8 mouse cellular contexts compared by ENCODE assay signal in the genomic region with DNA sequence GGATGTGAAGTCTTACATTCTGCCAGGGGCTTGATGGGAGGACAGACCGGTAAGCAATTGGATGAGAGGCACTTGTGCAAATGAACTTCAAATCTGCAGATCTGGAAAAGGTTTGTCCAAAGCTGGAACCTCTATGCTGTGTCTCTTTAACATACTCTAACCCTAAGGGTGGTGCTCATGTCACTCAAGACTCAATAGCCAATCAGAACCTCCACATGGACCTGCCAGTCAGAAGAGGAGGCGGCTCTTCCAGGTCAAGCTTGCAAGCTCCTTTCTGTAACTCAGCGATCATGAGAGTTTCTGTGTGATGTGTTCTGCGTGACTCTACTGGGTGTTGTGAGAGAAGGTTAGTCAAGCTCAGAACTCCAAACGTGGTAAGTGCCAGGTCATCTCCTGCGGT. TPM values are rescaled to one million over a fixed set of nuclear protein-coding genes. Genes with fewer than 3 reads are reported as not detected.
DNase-seq lines count a peak whose midpoint lies in the region; ATAC-seq and TF ChIP-seq lines count a peak whose summit lies in the region.
"Not testable (repeated sequence)": the region's sequence is repeated elsewhere in the genome, so short reads cannot be mapped to it uniquely, and the experiment has no call there.

TSS of gene Gm14305 (plus strand) at position 278 of the 400 bp plus-strand sequence.

- not testable (repeated sequence) for H3K27ac ChIP-seq in ES-E14 (ENCODE audit: insufficient read depth, low read depth, low read length, poor library complexity, severe bottlenecking); hindbrain, embryonic 14.5 days; layer of hippocampus, adult 2 months; liver, adult 2 months (replicated peaks; ENCODE audit: insufficient read depth, low read depth, low read length); midbrain, embryonic 14.5 days (replicated peaks; ENCODE audit: low read depth, low read length)

- TF ChIP-seq CTCF in layer of hippocampus, adult 2 months (conservative IDR thresholded peaks at IDR 0.05); liver, adult 2 months (IDR thresholded peaks at IDR 0.05; ENCODE audit: low read depth, low read length): not testable (repeated sequence)

- not testable (repeated sequence) for DNase-seq in ES-E14 (ENCODE audit: low read depth, low spot score); hindbrain, embryonic 14.5 days (ENCODE audit: low spot score); liver, adult 2 months (ENCODE audit: extremely low read depth, low read depth, low spot score); midbrain, embryonic 14.5 days
- DNase-seq in cerebellum, postnatal 36 days: peak; percentile 5 to 26
- peak; percentile 2 to 7 for DNase-seq in gastrocnemius, adult 8-10 months (ENCODE audit: low spot score in 2 of 2)
- peak; percentile 8 to 17 for DNase-seq in layer of hippocampus, adult 2 months (ENCODE audit: low spot score in 2 of 2)
- peak; percentile 0 to 1 for DNase-seq in spleen, postnatal 36 days (ENCODE audit: low spot score in 2 of 2)

- not testable (repeated sequence) for H3K36me3 ChIP-seq in ES-E14 (ENCODE audit: control insufficient read depth, insufficient read depth, low read length, poor library complexity, severe bottlenecking); hindbrain, embryonic 14.5 days (replicated peaks; ENCODE audit: control insufficient read depth, insufficient read depth); liver, adult 2 months (ENCODE audit: control insufficient read depth, insufficient read depth, low read length); midbrain, embryonic 14.5 days (ENCODE audit: control insufficient read depth, insufficient read depth, low read length)

- in situ Hi-C loops in ES-E14 (cut with MboI; ENCODE audit: low sequenced_read_pairs in 2 of 2, unreplicated experiment in 2 of 2): not testable (repeated sequence)

- H3K4me1 ChIP-seq in ES-E14 (ENCODE audit: control insufficient read depth in 2 of 2, insufficient read depth in 2 of 2, low read length in 2 of 2, poor library complexity in 1 of 2); hindbrain, embryonic 14.5 days (replicated peaks; ENCODE audit: control insufficient read depth, insufficient read depth, low read length); liver, adult 2 months (ENCODE audit: control insufficient read depth, insufficient read depth, low read length); midbrain, embryonic 14.5 days (ENCODE audit: control insufficient read depth, insufficient read depth, low read length): not testable (repeated sequence)

- ATAC-seq in hindbrain, embryonic 14.5 days (ENCODE audit: low FRiP score); midbrain, embryonic 14.5 days (ENCODE audit: low FRiP score, low TSS enrichment): not testable (repeated sequence)

- TF ChIP-seq POLR2A in liver, adult 2 months (IDR thresholded peaks at IDR 0.05; ENCODE audit: extremely low read depth, insufficient read depth, low read length): not testable (repeated sequence)

- H3K4me2 ChIP-seq in hindbrain, embryonic 14.5 days (replicated peaks): peak within 1 kb of the TSS; percentile 44
- H3K4me2 ChIP-seq in midbrain, embryonic 14.5 days (ENCODE audit: low read length): peak within 1 kb of the TSS; percentile 44

- peak within 1 kb of the TSS; percentile 74 to 80 for H3K4me3 ChIP-seq in ES-E14 (ENCODE audit: insufficient read depth in 1 of 2, low read depth in 1 of 2, low read length in 2 of 2, poor library complexity in 1 of 2, severe bottlenecking in 1 of 2)
- peak within 1 kb of the TSS; percentile 38 for H3K4me3 ChIP-seq in hindbrain, embryonic 14.5 days (replicated peaks; ENCODE audit: low read length)
- peak within 1 kb of the TSS; percentile 57 for H3K4me3 ChIP-seq in layer of hippocampus, adult 2 months
- peak within 1 kb of the TSS; percentile 62 for H3K4me3 ChIP-seq in liver, adult 2 months (ENCODE audit: insufficient read depth, low read depth, low read length)
- H3K4me3 ChIP-seq in midbrain, embryonic 14.5 days (replicated peaks; ENCODE audit: low read depth, low read length): peak within 1 kb of the TSS; percentile 38

- not testable (repeated sequence) for H3K79me2 ChIP-seq in liver, adult 2 months (ENCODE audit: control insufficient read depth, insufficient read depth, low read length)

- 0% methylated on average over 2 of the region's 6 CpGs for WGBS in hindbrain, embryonic 14.5 days
- WGBS in liver, adult 2 months: 0% methylated on average over 3 of the region's 6 CpGs
- 4% methylated on average over 3 of the region's 6 CpGs for WGBS in midbrain, embryonic 14.5 days

- not testable (repeated sequence) for H3K9me3 ChIP-seq in ES-E14 (ENCODE audit: control insufficient read depth, insufficient read depth, low read depth, low read length); hindbrain, embryonic 14.5 days (ENCODE audit: control insufficient read depth, low read length); midbrain, embryonic 14.5 days (ENCODE audit: control insufficient read depth, low read length)

- not testable (repeated sequence) for H3K27me3 ChIP-seq in hindbrain, embryonic 14.5 days (ENCODE audit: control insufficient read depth, insufficient read depth, low read length); liver, adult 2 months (ENCODE audit: control insufficient read depth, insufficient read depth, low read length); midbrain, embryonic 14.5 days (ENCODE audit: control insufficient read depth, insufficient read depth, low read length)

- H3K9ac ChIP-seq in ES-E14 (ENCODE audit: insufficient read depth, low read depth, low read length, poor library complexity, severe bottlenecking): peak within 1 kb of the TSS; percentile 78
- peak within 1 kb of the TSS; percentile 51 for H3K9ac ChIP-seq in hindbrain, embryonic 14.5 days
- H3K9ac ChIP-seq in liver, adult 2 months (ENCODE audit: low read depth, low read length): peak within 1 kb of the TSS; percentile 39
- not testable (repeated sequence) for H3K9ac ChIP-seq in midbrain, embryonic 14.5 days (replicated peaks; ENCODE audit: low read length)

RNA-seq across cellular contexts. Expression of gene Gm14305, which starts in this region (rescaled TPM):
- total RNA-seq in ES-E14 (2012; rRNA removed): 15.4 and 17.0 TPM in 2 replicates
- 1 to 10 TPM; 7.1 to 9.6 (median 8.2) TPM for total RNA-seq in gastrocnemius, adult 8-10 months (2022)
- polyA plus RNA-seq in hindbrain, embryonic 14.5 days (2014; fragmentation: Nextera tagmentation; extraction: Ambion mirVana): 43.0 and 44.5 TPM in 2 replicates
- 10 to 100 TPM; 31.8 to 35.8 TPM for total RNA-seq in layer of hippocampus, adult 2 months (2021)
- 8.9 and 14.7 TPM in 2 replicates for total RNA-seq in liver, adult 2 months (2014; rRNA removed)
- 0.97 and 1.2 TPM in 2 replicates for polyA plus RNA-seq in liver, adult 2 months (2012; rRNA removed)
- polyA plus RNA-seq in midbrain, embryonic 14.5 days (2014; fragmentation: Nextera tagmentation; extraction: Ambion mirVana): 41.8 and 42.4 TPM in 2 replicates

Comparison
In these comparisons a context has a peak if more than half of its experiments do, and no peak if none do; other contexts are left out.
1. RNA of gene Gm14305 (polyA plus RNA-seq): 43.0 to 44.5 TPM in hindbrain, embryonic 14.5 days and 41.8 to 42.4 TPM in midbrain, embryonic 14.5 days; 0.97 to 1.2 TPM in liver, adult 2 months; every median in the first group is over 10 times any median in the second.
2. Peak in every context shown above with its lines, with median percentiles within 50 percentile points of each other: H3K4me3 ChIP-seq.